Mouse (Mus musculus): ENCODE results near the gene Mapk8ip2. TPM values are rescaled to one million over a fixed set of nuclear protein-coding genes. Genes with fewer than 3 reads are reported as not detected.

The Mapk8ip2 gene
- polyA plus RNA-seq, 1 experiment from 2014 or later, result not detected

DNA sequence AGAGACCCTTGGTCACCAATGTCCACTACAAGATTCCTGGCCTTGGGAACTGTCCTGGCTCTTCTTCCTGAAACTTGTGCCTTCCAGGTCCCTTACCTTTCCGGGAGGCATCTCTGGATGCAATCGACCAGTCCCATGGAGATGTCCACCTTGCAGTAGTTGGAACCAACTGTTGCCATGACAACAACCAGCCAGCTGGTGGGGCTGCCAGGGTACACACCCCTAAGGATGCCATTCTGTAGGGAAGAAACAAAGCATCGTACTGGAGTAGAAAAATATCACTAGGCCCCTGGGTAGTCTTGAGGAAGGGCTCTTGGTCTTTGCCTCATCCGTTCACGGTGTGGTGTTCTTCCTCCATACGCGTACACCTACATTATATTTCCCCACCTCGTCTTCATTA, 29.1 kb upstream of the Mapk8ip2 start:
- H3K9ac ChIP-seq (replicated peaks), result no peak overlapping the region
- DNase-seq (no peak), ATAC-seq (no peak)
- H3K9me3 ChIP-seq (ENCODE audit: low read length), result no peaks in the 10 kb centered on the region
- WGBS (ENCODE audit: insufficient replicate concordance), result 83% methylated on average over 8 of the region's 8 CpGs
- TF ChIP-seq CTCF (IDR thresholded peaks at IDR 0.05; ENCODE audit: low read depth), result no peak
- TF ChIP-seq EP300 (IDR thresholded peaks at IDR 0.05; ENCODE audit: low read depth), result no peak
- H3K27me3 ChIP-seq (ENCODE audit: insufficient read depth, low read length), result no peaks in the 10 kb centered on the region
- H3K36me3 ChIP-seq (replicated peaks; ENCODE audit: insufficient read depth, low read length), result peaks cover 30% of the 10 kb centered on the region
- H3K4me2 ChIP-seq (ENCODE audit: low read depth, low read length), result no peak overlapping the region
- no peak overlapping the region for H3K4me3 ChIP-seq (ENCODE audit: low read depth, low read length)
- H3K4me1 ChIP-seq (ENCODE audit: insufficient read depth), result peaks cover 6% of the 10 kb centered on the region
- no peak overlapping the region for H3K27ac ChIP-seq (ENCODE audit: low read depth)

DNA sequence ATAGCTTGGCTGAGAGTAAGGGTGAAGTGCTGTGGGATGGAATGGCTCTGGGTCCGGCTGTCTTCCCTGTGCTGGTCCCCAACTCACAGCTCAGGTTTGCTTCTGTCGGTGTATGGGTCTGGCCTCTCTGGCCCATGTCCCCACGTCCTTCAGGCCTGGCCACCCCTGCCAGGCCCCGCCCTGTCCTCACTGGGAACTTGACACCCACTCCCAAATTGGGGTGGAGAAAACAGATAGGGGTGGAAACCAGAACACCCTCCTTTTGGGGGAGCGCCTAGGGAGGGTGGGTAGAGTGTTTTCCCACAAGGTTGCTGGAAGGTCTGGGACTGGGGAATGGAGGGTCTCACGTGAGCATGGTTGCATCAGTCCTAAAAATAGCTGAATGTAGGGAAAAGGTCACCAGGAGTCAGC, 28.0 kb upstream of the Mapk8ip2 start, which contains the start of gene Cpt1b:
Gene Cpt1b, minus strand, starts transcription at position 153 of the 411 bp plus-strand sequence.
- Histone ChIP-seq H3K27ac (ENCODE audit: low read depth) (peak within 1 kb of the TSS; percentile 76), H3K4me2 (ENCODE audit: low read depth, low read length) (peak within 1 kb of the TSS; percentile 59), H3K4me1 (ENCODE audit: insufficient read depth) (peaks cover 10% of the 10 kb centered on the region), H3K36me3 (replicated peaks; ENCODE audit: insufficient read depth, low read length) (peaks cover 26% of the 10 kb centered on the region), H3K9me3 (ENCODE audit: low read length) (no peaks in the 10 kb centered on the region), H3K4me3 (ENCODE audit: low read depth, low read length) (no peak within 1 kb of the TSS), H3K27me3 (ENCODE audit: insufficient read depth, low read length) (no peaks in the 10 kb centered on the region), H3K9ac (replicated peaks) (peak within 1 kb of the TSS; percentile 50; the same call in 1 of the 2 replicates)
- TF ChIP-seq EP300 (IDR thresholded peaks at IDR 0.05; ENCODE audit: low read depth), result peak; percentile 60
- TF ChIP-seq CTCF (IDR thresholded peaks at IDR 0.05; ENCODE audit: low read depth), result no peak
- WGBS (ENCODE audit: insufficient replicate concordance), result 62% methylated on average over 6 of the region's 6 CpGs
- ATAC-seq (peak; percentile 6), DNase-seq (peak; percentile 53)

DNA sequence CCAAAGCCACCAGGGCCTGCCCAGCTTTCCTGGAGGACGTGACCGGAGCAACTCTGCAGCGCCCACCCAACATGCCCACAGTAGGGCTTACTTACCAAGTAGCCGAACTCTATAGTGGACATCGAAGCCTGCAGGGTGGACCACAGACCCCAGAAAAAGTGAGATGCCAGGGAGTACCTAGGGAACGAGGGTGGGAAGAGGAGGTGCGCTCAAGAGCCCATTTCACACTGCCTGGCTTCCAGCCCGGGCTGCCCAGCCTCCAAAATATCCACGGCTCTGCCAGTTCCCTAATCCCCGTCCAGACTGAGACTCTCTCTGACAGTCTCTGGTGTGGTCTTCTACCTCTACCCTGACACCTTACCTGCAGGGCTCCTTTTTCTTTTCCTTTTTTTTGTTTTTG, 27.0 kb upstream of the Mapk8ip2 start:
- no peak overlapping the region for H3K4me3 ChIP-seq (ENCODE audit: low read depth, low read length)
- H3K4me1 ChIP-seq (ENCODE audit: insufficient read depth), result peaks cover 15% of the 10 kb centered on the region
- DNase-seq (no peak), ATAC-seq (no peak)
- no peaks in the 10 kb centered on the region for H3K9me3 ChIP-seq (ENCODE audit: low read length)
- 91% methylated on average over 10 of the region's 10 CpGs for WGBS (ENCODE audit: insufficient replicate concordance)
- TF ChIP-seq EP300 (IDR thresholded peaks at IDR 0.05; ENCODE audit: low read depth) (no peak), CTCF (IDR thresholded peaks at IDR 0.05; ENCODE audit: low read depth) (no peak)
- no peak overlapping the region for H3K9ac ChIP-seq (replicated peaks)
- peaks cover 24% of the 10 kb centered on the region for H3K36me3 ChIP-seq (replicated peaks; ENCODE audit: insufficient read depth, low read length)
- H3K4me2 ChIP-seq (ENCODE audit: low read depth, low read length), result no peak overlapping the region
- no peaks in the 10 kb centered on the region for H3K27me3 ChIP-seq (ENCODE audit: insufficient read depth, low read length)
- no peak overlapping the region for H3K27ac ChIP-seq (ENCODE audit: low read depth)

DNA sequence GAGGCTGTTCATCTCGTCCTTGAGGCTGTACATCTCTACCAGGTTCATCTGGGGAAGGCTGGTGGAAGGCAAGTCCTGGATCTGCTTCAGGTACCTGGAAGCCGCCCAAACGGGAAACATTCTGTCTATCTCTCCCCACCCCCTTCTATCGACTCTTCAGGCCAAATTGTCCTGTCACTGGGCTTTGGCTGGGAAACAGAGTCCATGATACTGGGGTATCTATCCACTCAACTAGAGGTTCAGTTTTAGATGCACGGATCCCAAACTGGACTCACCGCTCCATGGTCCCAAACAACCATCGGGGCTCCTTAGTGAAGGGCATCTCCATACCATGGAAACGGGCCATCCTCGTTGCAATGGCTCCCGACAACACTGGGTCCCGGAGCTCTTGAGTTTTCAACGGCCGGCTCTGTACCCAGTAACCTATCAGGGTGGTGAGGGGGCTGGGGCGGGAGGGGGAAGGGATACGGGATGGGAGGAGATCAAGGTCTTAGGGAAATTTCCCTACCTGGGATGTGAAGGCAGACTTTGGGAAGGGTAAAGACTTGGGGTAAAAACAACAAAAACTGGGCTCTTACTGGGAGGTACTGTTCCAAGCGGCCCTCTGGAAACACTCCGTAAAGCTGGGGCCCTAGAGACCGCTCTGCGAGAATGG, 25.4 kb upstream of the Mapk8ip2 start:
- TF ChIP-seq EP300 (IDR thresholded peaks at IDR 0.05; ENCODE audit: low read depth) (no peak), CTCF (IDR thresholded peaks at IDR 0.05; ENCODE audit: low read depth) (no peak)
- peak overlapping the region; percentile 97 for H3K4me2 ChIP-seq (ENCODE audit: low read depth, low read length)
- 86% methylated on average over 19 of the region's 19 CpGs for WGBS (ENCODE audit: insufficient replicate concordance)
- no peaks in the 10 kb centered on the region for H3K27me3 ChIP-seq (ENCODE audit: insufficient read depth, low read length)
- H3K27ac ChIP-seq (ENCODE audit: low read depth), result peak overlapping the region; percentile 100; the same call in 1 of the 2 replicates
- no peaks in the 10 kb centered on the region for H3K9me3 ChIP-seq (ENCODE audit: low read length)
- H3K36me3 ChIP-seq (replicated peaks; ENCODE audit: insufficient read depth, low read length), result peaks cover 19% of the 10 kb centered on the region
- peaks cover 15% of the 10 kb centered on the region for H3K4me1 ChIP-seq (ENCODE audit: insufficient read depth)
- peak overlapping the region; percentile 92 for H3K4me3 ChIP-seq (ENCODE audit: low read depth, low read length)
- no peak for ATAC-seq
- no peak for DNase-seq
- H3K9ac ChIP-seq (replicated peaks), result peak overlapping the region; percentile 97; the same call in 1 of the 2 replicates

DNA sequence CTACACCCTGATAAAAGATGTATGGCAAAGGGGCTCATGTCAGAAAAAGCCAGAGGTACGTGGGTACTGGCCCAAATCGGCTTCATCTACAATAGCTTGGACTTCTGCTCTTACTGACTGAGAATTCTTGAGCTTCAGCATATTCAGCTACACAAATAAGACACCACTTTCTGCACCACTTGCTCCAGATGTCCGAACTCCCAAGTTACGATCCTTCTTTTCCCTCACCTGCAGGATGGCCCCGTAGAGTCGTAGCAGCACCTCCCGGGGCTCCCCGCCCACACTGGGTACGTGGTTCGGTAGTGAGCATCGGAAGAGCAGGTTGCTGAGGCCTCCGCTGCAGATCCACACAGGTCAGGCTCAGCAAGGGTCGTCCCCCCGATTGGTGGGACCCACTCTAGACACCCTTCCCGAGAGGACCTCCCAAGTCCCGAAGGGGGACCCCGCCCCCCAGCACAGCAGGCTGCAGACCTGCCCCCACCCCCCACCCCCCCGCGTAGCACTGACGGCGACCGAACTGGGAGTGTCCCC, 24.8 kb upstream of the Mapk8ip2 start:
- peak overlapping the region; percentile 100 for H3K27ac ChIP-seq (ENCODE audit: low read depth)
- H3K27me3 ChIP-seq (ENCODE audit: insufficient read depth, low read length), result no peaks in the 10 kb centered on the region
- peak overlapping the region; percentile 97 for H3K4me2 ChIP-seq (ENCODE audit: low read depth, low read length)
- DNase-seq, result no peak
- no peak for ATAC-seq
- peak overlapping the region; percentile 92 for H3K4me3 ChIP-seq (ENCODE audit: low read depth, low read length)
- peak overlapping the region; percentile 97 for H3K9ac ChIP-seq (replicated peaks)
- no peaks in the 10 kb centered on the region for H3K9me3 ChIP-seq (ENCODE audit: low read length)
- peaks cover 19% of the 10 kb centered on the region for H3K36me3 ChIP-seq (replicated peaks; ENCODE audit: insufficient read depth, low read length)
- H3K4me1 ChIP-seq (ENCODE audit: insufficient read depth), result peaks cover 15% of the 10 kb centered on the region
- 11% methylated on average over 20 of the region's 22 CpGs for WGBS (ENCODE audit: insufficient replicate concordance)
- no peak for TF ChIP-seq EP300 (IDR thresholded peaks at IDR 0.05; ENCODE audit: low read depth)
- TF ChIP-seq CTCF (IDR thresholded peaks at IDR 0.05; ENCODE audit: low read depth), result no peak

DNA sequence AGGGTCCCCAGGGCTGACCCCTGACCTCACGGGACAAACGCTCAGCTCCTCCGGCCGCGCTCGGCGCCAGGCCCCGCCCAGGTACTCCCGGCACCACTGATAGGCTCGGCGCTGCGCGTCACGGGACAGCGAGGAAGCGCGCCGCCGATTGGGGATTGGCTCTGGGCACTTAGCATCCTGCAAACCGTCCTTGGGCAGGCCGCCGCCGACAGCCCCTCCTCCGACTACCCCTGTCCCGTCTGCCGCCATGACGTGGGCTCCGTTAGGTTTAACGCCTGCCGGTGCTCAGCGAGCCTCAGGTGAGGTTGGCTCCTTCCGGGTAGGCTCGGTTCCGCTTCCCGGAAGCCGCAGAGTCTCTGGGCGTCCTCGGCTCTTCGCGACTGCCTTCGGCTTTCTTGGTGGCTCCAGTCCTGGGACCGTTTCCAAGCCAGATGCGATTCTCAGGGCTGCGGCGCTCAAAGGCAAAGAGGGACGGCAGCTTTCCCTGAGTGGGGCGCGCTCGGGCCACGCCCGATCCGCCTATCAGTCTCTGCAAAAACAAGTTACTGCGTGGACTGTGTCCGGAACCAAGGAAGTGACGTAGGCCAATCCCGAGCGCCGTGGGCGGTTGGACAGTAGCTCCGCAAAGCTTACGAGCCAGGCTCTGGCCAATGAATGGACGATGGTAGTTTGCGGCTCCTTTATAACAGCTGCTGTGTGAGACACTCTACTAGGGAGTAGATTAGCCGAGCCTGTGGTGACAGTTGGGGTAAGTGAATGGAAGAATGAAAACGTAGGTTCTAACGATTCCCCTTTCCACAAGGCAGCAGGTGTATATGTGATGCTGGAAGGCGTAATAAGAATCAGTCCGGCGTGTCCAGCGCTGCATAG, 24.1 kb upstream of the Mapk8ip2 start, which contains the start of the genes C730034F03Rik, Gm44502 and Chkb:
Gene C730034F03Rik, plus strand, starts transcription at position 238 of the 870 bp plus-strand sequence.
Gene Gm44502, minus strand, starts transcription at position 345 of the 870 bp plus-strand sequence.
Gene Chkb, minus strand, starts transcription at position 557 of the 870 bp plus-strand sequence.
- Histone ChIP-seq H3K4me2 (ENCODE audit: low read depth, low read length) (peak within 1 kb of the TSS; percentile 97), H3K9ac (replicated peaks) (peak within 1 kb of the TSS; percentile 97), H3K9me3 (ENCODE audit: low read length) (no peaks in the 10 kb centered on the region), H3K4me1 (ENCODE audit: insufficient read depth) (peaks cover 15% of the 10 kb centered on the region), H3K36me3 (replicated peaks; ENCODE audit: insufficient read depth, low read length) (peaks cover 19% of the 10 kb centered on the region), H3K4me3 (ENCODE audit: low read depth, low read length) (peak within 1 kb of the TSS; percentile 92), H3K27ac (ENCODE audit: low read depth) (peak within 1 kb of the TSS; percentile 100), H3K27me3 (ENCODE audit: insufficient read depth, low read length) (no peaks in the 10 kb centered on the region)
- DNase-seq (peak; percentile 95), ATAC-seq (peak; percentile 89)
- under 1% methylated on average over 69 of the region's 70 CpGs for WGBS (ENCODE audit: insufficient replicate concordance)
- TF ChIP-seq CTCF (IDR thresholded peaks at IDR 0.05; ENCODE audit: low read depth) (no peak), EP300 (IDR thresholded peaks at IDR 0.05; ENCODE audit: low read depth) (peak; percentile 69; the same call in 1 of the 2 replicates)
